In genomic region chr14:87415486-87415807, GRCm38 (mm10) we compare ENCODE assay signal across 8 mouse cellular contexts. TPM values are rescaled to one million over a fixed set of nuclear protein-coding genes. Genes with fewer than 3 reads are reported as not detected.
DNase-seq lines count a peak whose midpoint lies in the region; ATAC-seq and TF ChIP-seq lines count a peak whose summit lies in the region.

No protein-coding gene starts in this region.

- under 1% methylated on average over 11 of the region's 11 CpGs for WGBS in kidney, embryonic 16.5 days
- WGBS in hindbrain, embryonic 14.5 days: 1% methylated on average over 11 of the region's 11 CpGs
- 2% methylated on average over 11 of the region's 11 CpGs for WGBS in midbrain, embryonic 14.5 days

- peak overlapping the region; percentile 100; the same call in 1 of the 2 replicates for H3K27ac ChIP-seq in kidney, embryonic 16.5 days (ENCODE audit: low read length)
- H3K27ac ChIP-seq in cortical plate, adult 2 months (ENCODE audit: insufficient read depth, low read length): no peak overlapping the region
- H3K27ac ChIP-seq in hindbrain, embryonic 14.5 days: no peak overlapping the region
- no peak overlapping the region for H3K27ac ChIP-seq in midbrain, embryonic 14.5 days (replicated peaks; ENCODE audit: low read depth, low read length)

- peak overlapping the region; percentile 91 for H3K4me3 ChIP-seq in kidney, embryonic 16.5 days (ENCODE audit: low read length)
- H3K4me3 ChIP-seq in cortical plate, adult 2 months (ENCODE audit: insufficient read depth, low read length): peak overlapping the region; percentile 55
- peak overlapping the region; percentile 80 for H3K4me3 ChIP-seq in hindbrain, embryonic 14.5 days (replicated peaks; ENCODE audit: low read length)
- peak overlapping the region; percentile 85 for H3K4me3 ChIP-seq in midbrain, embryonic 14.5 days (replicated peaks; ENCODE audit: low read depth, low read length)

- TF ChIP-seq POLR2A in cortical plate, adult 2 months (IDR thresholded peaks at IDR 0.05; ENCODE audit: extremely low read depth, insufficient read depth, low read length): no peak

- no peak for ATAC-seq in kidney, embryonic 16.5 days (ENCODE audit: low FRiP score, low TSS enrichment)
- no peak for ATAC-seq in hindbrain, embryonic 14.5 days (ENCODE audit: low FRiP score)
- no peak for ATAC-seq in midbrain, embryonic 14.5 days (ENCODE audit: low FRiP score, low TSS enrichment)

- H3K36me3 ChIP-seq in kidney, embryonic 16.5 days (ENCODE audit: insufficient read depth, low read length): no peaks in the 10 kb centered on the region
- H3K36me3 ChIP-seq in hindbrain, embryonic 14.5 days (replicated peaks; ENCODE audit: control insufficient read depth, insufficient read depth): no peaks in the 10 kb centered on the region
- H3K36me3 ChIP-seq in midbrain, embryonic 14.5 days (ENCODE audit: control insufficient read depth, insufficient read depth, low read length): no peaks in the 10 kb centered on the region

- H3K9ac ChIP-seq in kidney, embryonic 16.5 days (replicated peaks; ENCODE audit: low read length): peak overlapping the region; percentile 97
- H3K9ac ChIP-seq in hindbrain, embryonic 14.5 days: peak overlapping the region; percentile 35; the same call in 1 of the 2 replicates
- no peak overlapping the region for H3K9ac ChIP-seq in midbrain, embryonic 14.5 days (replicated peaks; ENCODE audit: low read length)

- no peaks in the 10 kb centered on the region for H3K27me3 ChIP-seq in kidney, embryonic 16.5 days (ENCODE audit: insufficient read depth, low read length)
- H3K27me3 ChIP-seq in hindbrain, embryonic 14.5 days (ENCODE audit: control insufficient read depth, insufficient read depth, low read length): no peaks in the 10 kb centered on the region
- no peaks in the 10 kb centered on the region for H3K27me3 ChIP-seq in midbrain, embryonic 14.5 days (ENCODE audit: control insufficient read depth, insufficient read depth, low read length)

- H3K4me1 ChIP-seq in kidney, embryonic 16.5 days (ENCODE audit: insufficient read depth, low read length): peaks cover 9% of the 10 kb centered on the region
- no peaks in the 10 kb centered on the region for H3K4me1 ChIP-seq in cortical plate, adult 2 months (ENCODE audit: control insufficient read depth, insufficient read depth, low read length)
- peaks cover 23% of the 10 kb centered on the region for H3K4me1 ChIP-seq in hindbrain, embryonic 14.5 days (replicated peaks; ENCODE audit: control insufficient read depth, insufficient read depth, low read length)
- H3K4me1 ChIP-seq in midbrain, embryonic 14.5 days (ENCODE audit: control insufficient read depth, insufficient read depth, low read length): peaks cover 16% of the 10 kb centered on the region

- H3K4me2 ChIP-seq in kidney, embryonic 16.5 days (replicated peaks; ENCODE audit: low read depth, low read length): peak overlapping the region; percentile 70
- H3K4me2 ChIP-seq in hindbrain, embryonic 14.5 days (replicated peaks): peak overlapping the region; percentile 59
- H3K4me2 ChIP-seq in midbrain, embryonic 14.5 days (ENCODE audit: low read length): peak overlapping the region; percentile 81

- no peak for DNase-seq in kidney, postnatal 4 days
- DNase-seq in hindbrain, embryonic 14.5 days (ENCODE audit: low spot score): no peak
- no peak for DNase-seq in midbrain, embryonic 14.5 days
- no peak for DNase-seq in adrenal gland, adult (ENCODE audit: inconsistent age in 2 of 2, low spot score in 1 of 2)
- no peak for DNase-seq in right cerebral cortex, postnatal 14 days
- no peak for DNase-seq in cerebellum, postnatal 14 days

- TF ChIP-seq CTCF in cortical plate, adult 2 months (IDR thresholded peaks at IDR 0.05; ENCODE audit: extremely low read depth, insufficient read depth, low read length): no peak

- H3K9me3 ChIP-seq in kidney, embryonic 16.5 days (ENCODE audit: low read length): no peaks in the 10 kb centered on the region
- no peaks in the 10 kb centered on the region for H3K9me3 ChIP-seq in hindbrain, embryonic 14.5 days (ENCODE audit: control insufficient read depth, low read length)
- no peaks in the 10 kb centered on the region for H3K9me3 ChIP-seq in midbrain, embryonic 14.5 days (ENCODE audit: control insufficient read depth, low read length)

RNA-seq across cellular contexts. Expression of gene Tdrd3, which starts 1.0 kb away (rescaled TPM):
- polyA plus RNA-seq in kidney, embryonic 16.5 days (2015; fragmentation: Nextera tagmentation; extraction: Ambion mirVana): 26.9 and 29.1 TPM in 2 replicates
- 20.8 and 24.0 TPM in 2 replicates for polyA plus RNA-seq in cortical plate, adult 2 months (2012; rRNA removed)
- 45.9 and 51.0 TPM in 2 replicates for polyA plus RNA-seq in hindbrain, embryonic 14.5 days (2014; fragmentation: Nextera tagmentation; extraction: Ambion mirVana)
- 38.4 and 53.8 TPM in 2 replicates for polyA plus RNA-seq in midbrain, embryonic 14.5 days (2014; fragmentation: Nextera tagmentation; extraction: Ambion mirVana)
